8 mouse cellular contexts compared by ENCODE assay signal in the genomic region with DNA sequence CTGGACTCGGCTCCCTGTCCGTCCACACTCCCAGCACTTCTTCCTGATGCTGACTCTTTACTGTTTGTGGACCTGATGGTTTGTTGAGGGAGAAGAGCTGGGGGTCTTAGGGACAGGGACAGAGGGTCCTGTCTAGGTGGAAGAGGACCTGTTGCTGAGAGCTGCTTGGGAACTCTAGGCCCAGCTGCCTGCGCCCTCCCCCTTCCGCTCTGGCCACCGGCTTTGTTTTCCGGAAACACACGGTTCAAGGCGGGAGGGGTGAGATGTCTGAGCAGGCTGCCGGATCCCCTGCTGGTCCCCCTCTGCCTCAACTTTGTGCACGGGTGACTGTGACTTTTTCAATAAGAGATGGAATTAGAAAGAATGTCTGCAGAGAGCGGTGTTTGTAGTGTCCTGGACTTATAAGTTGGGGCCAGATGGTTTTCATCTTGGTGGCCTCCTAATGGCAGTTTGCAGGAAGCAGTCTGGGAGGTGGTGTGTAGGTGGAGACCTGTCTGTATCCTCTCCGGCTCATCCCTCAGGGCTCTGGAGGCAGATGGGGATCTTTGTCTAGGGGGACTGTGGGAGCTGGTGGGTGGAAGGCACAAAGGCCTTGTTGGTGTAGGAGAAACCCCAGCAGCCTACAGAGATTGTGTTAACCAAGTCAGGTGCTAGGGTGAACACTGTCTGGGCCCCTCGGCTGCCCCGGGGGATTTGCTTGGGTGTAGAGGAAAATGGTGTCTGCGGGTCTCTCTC. TPM values are rescaled to one million over a fixed set of nuclear protein-coding genes. Genes with fewer than 3 reads are reported as not detected.
DNase-seq lines count a peak whose midpoint lies in the region; ATAC-seq and TF ChIP-seq lines count a peak whose summit lies in the region.

No protein-coding gene starts in this region.

- TF ChIP-seq CTCF in bone marrow, adult 2 months (IDR thresholded peaks at IDR 0.05; ENCODE audit: control insufficient read depth, insufficient read depth, low read length): no peak

- ATAC-seq in erythroblast, adult 5-6 weeks (replicated peaks; ENCODE audit: low FRiP score, poor library complexity, severe bottlenecking): no peak
- no peak for ATAC-seq in forebrain, embryonic 14.5 days
- no peak for ATAC-seq in hindbrain, embryonic 12.5 days (ENCODE audit: low FRiP score)
- ATAC-seq in limb, embryonic 11.5 days (ENCODE audit: insufficient number of reproducible peaks, low FRiP score, low TSS enrichment, low read depth): no peak

- peaks cover 32% of the 10 kb centered on the region for H3K36me3 ChIP-seq in erythroblast, embryonic 14.5 days (ENCODE audit: control insufficient read depth)
- 0 out of 2 replicates have a peak, but pooled peaks cover 4% of the 10 kb centered on the region for H3K36me3 ChIP-seq in forebrain, embryonic 14.5 days (ENCODE audit: control insufficient read depth, insufficient read depth, low read length)
- no peaks in the 10 kb centered on the region for H3K36me3 ChIP-seq in hindbrain, embryonic 12.5 days
- 0 out of 2 replicates have a peak, but pooled peaks cover under 1% of the 10 kb centered on the region for H3K36me3 ChIP-seq in limb, embryonic 11.5 days (ENCODE audit: control insufficient read depth, insufficient read depth, low read length)
- peaks cover 15% of the 10 kb centered on the region for H3K36me3 ChIP-seq in midbrain, embryonic 10.5 days
- H3K36me3 ChIP-seq in splenic B cell, adult 2 months (ENCODE audit: control insufficient read depth, insufficient read depth, low read length, poor library complexity, severe bottlenecking): no peaks in the 10 kb centered on the region

- peaks cover 77% of the 10 kb centered on the region for H3K4me1 ChIP-seq in erythroblast, embryonic 14.5 days (ENCODE audit: control insufficient read depth)
- H3K4me1 ChIP-seq in bone marrow, adult 2 months (ENCODE audit: control insufficient read depth, insufficient read depth, low read length): peaks cover 5% of the 10 kb centered on the region
- peaks cover 14% of the 10 kb centered on the region for H3K4me1 ChIP-seq in forebrain, embryonic 14.5 days (ENCODE audit: control insufficient read depth, insufficient read depth, low read length)
- peaks cover 39% of the 10 kb centered on the region for H3K4me1 ChIP-seq in hindbrain, embryonic 12.5 days
- peaks cover 24% of the 10 kb centered on the region for H3K4me1 ChIP-seq in limb, embryonic 11.5 days (ENCODE audit: control insufficient read depth, insufficient read depth, low read length)
- peaks cover 68% of the 10 kb centered on the region for H3K4me1 ChIP-seq in midbrain, embryonic 10.5 days

- 3% methylated on average over 15 of the region's 15 CpGs for WGBS in bone marrow, adult 2 months
- WGBS in forebrain, embryonic 14.5 days: 17% methylated on average over 15 of the region's 15 CpGs
- 16% methylated on average over 15 of the region's 15 CpGs for WGBS in hindbrain, embryonic 12.5 days
- 12% methylated on average over 15 of the region's 15 CpGs for WGBS in limb, embryonic 11.5 days
- WGBS in midbrain, embryonic 10.5 days: 22% methylated on average over 15 of the region's 15 CpGs

- peak overlapping the region; percentile 93 for H3K9ac ChIP-seq in forebrain, embryonic 14.5 days (ENCODE audit: low read length)
- peak overlapping the region; percentile 94 for H3K9ac ChIP-seq in hindbrain, embryonic 12.5 days
- peak overlapping the region; percentile 80 for H3K9ac ChIP-seq in limb, embryonic 11.5 days (ENCODE audit: low read length)

- DNase-seq in forebrain, embryonic 14.5 days (ENCODE audit: low spot score): peak; percentile 13
- peak; percentile 78 for DNase-seq in limb, embryonic 11.5 days (ENCODE audit: low spot score)
- peak; percentile 53 for DNase-seq in midbrain, embryonic 10.5 days (ENCODE audit: low spot score)
- peak; percentile 74 for DNase-seq in splenic B cell, adult 2 months (ENCODE audit: low read depth, low spot score)

- H3K9me3 ChIP-seq in erythroblast, embryonic 14.5 days (ENCODE audit: control insufficient read depth, low read length): no peaks in the 10 kb centered on the region
- no peaks in the 10 kb centered on the region for H3K9me3 ChIP-seq in forebrain, embryonic 14.5 days (replicated peaks; ENCODE audit: control insufficient read depth, low read length)
- H3K9me3 ChIP-seq in hindbrain, embryonic 12.5 days (replicated peaks): no peaks in the 10 kb centered on the region
- H3K9me3 ChIP-seq in limb, embryonic 11.5 days (ENCODE audit: control insufficient read depth, low read length): no peaks in the 10 kb centered on the region
- no peaks in the 10 kb centered on the region for H3K9me3 ChIP-seq in midbrain, embryonic 10.5 days (replicated peaks)

- H3K27me3 ChIP-seq in erythroblast, embryonic 14.5 days (ENCODE audit: control insufficient read depth): no peaks in the 10 kb centered on the region
- no peaks in the 10 kb centered on the region for H3K27me3 ChIP-seq in forebrain, embryonic 14.5 days (replicated peaks; ENCODE audit: control insufficient read depth, insufficient read depth, low read length)
- no peaks in the 10 kb centered on the region for H3K27me3 ChIP-seq in hindbrain, embryonic 12.5 days
- H3K27me3 ChIP-seq in limb, embryonic 11.5 days (ENCODE audit: control insufficient read depth, insufficient read depth, low read length): no peaks in the 10 kb centered on the region
- no peaks in the 10 kb centered on the region for H3K27me3 ChIP-seq in midbrain, embryonic 10.5 days (ENCODE audit: low read depth, poor library complexity, severe bottlenecking)
- H3K27me3 ChIP-seq in splenic B cell, adult 2 months (ENCODE audit: control insufficient read depth, insufficient read depth, low read length, poor library complexity, severe bottlenecking): no peaks in the 10 kb centered on the region

- no peak; the same call in 1 of the 2 replicates for TF ChIP-seq POLR2A in bone marrow, adult 2 months (IDR thresholded peaks at IDR 0.05; ENCODE audit: borderline replicate concordance, control insufficient read depth, low read depth, low read length)

- H3K4me3 ChIP-seq in erythroblast, embryonic 14.5 days (replicated peaks): peak overlapping the region; percentile 73
- peak overlapping the region; percentile 84 for H3K4me3 ChIP-seq in bone marrow, adult 2 months (replicated peaks; ENCODE audit: control insufficient read depth, low read depth, low read length)
- peak overlapping the region; percentile 90 for H3K4me3 ChIP-seq in forebrain, embryonic 14.5 days (ENCODE audit: low read depth, low read length)
- H3K4me3 ChIP-seq in hindbrain, embryonic 12.5 days: peak overlapping the region; percentile 85
- peak overlapping the region; percentile 87 for H3K4me3 ChIP-seq in limb, embryonic 11.5 days (ENCODE audit: low read depth, low read length)
- H3K4me3 ChIP-seq in midbrain, embryonic 10.5 days: peak overlapping the region; percentile 92

- peak overlapping the region; percentile 91 for H3K27ac ChIP-seq in bone marrow, adult 2 months (ENCODE audit: control insufficient read depth, insufficient read depth, low read depth, low read length, poor library complexity)
- peak overlapping the region; percentile 68 for H3K27ac ChIP-seq in forebrain, embryonic 14.5 days (ENCODE audit: low read depth, low read length)
- peak overlapping the region; percentile 84 for H3K27ac ChIP-seq in hindbrain, embryonic 12.5 days
- peak overlapping the region; percentile 87 for H3K27ac ChIP-seq in limb, embryonic 11.5 days (replicated peaks; ENCODE audit: low read depth, low read length)
- peak overlapping the region; percentile 95 for H3K27ac ChIP-seq in midbrain, embryonic 10.5 days (replicated peaks)

- peak overlapping the region; percentile 99 for H3K4me2 ChIP-seq in forebrain, embryonic 14.5 days (ENCODE audit: low read length)
- H3K4me2 ChIP-seq in hindbrain, embryonic 12.5 days (replicated peaks): peak overlapping the region; percentile 98
- H3K4me2 ChIP-seq in limb, embryonic 11.5 days (ENCODE audit: low read depth, severe bottlenecking): peak overlapping the region; percentile 64

RNA-seq across cellular contexts. Expression of a gene that starts 1.0 kb away (rescaled TPM):
- 33.9 and 36.6 TPM in 2 replicates for polyA plus RNA-seq in erythroblast, embryonic 14.5 days (2012)
- total RNA-seq in erythroblast, adult 5-6 weeks (2015; ENCODE audit: low replicate concordance): 25.5 and 25.6 TPM in 2 replicates
- total RNA-seq in erythroblast, adult 5-6 weeks (2017; ENCODE audit: low replicate concordance): 28.2 and 28.9 TPM in 2 replicates
- polyA plus RNA-seq in bone marrow, adult 2 months (2011; ENCODE audit: insufficient read depth, insufficient read length, low replicate concordance, missing spikeins): 49.9 and 75.2 TPM in 2 replicates
- polyA plus RNA-seq in forebrain, embryonic 14.5 days (2014; fragmentation: Nextera tagmentation; extraction: Ambion mirVana): 35.9 and 49.2 TPM in 2 replicates
- 190 and 192 TPM in 2 replicates for polyA plus RNA-seq in hindbrain, embryonic 12.5 days (2016; fragmentation: Nextera tagmentation; extraction: Ambion mirVana)
- polyA plus RNA-seq in limb, embryonic 11.5 days (2014; fragmentation: Nextera tagmentation; extraction: Ambion mirVana): 126 and 152 TPM in 2 replicates
- 131 and 151 TPM in 2 replicates for polyA plus RNA-seq in midbrain, embryonic 10.5 days (2016; fragmentation: Nextera tagmentation; extraction: Ambion mirVana)

RNA-seq across cellular contexts. Expression of a gene that starts 17.8 kb away (rescaled TPM):
- 0.07 and 0.12 TPM in 2 replicates for polyA plus RNA-seq in erythroblast, embryonic 14.5 days (2012)
- total RNA-seq in erythroblast, adult 5-6 weeks (2015; ENCODE audit: low replicate concordance): 0.21 TPM in 1 of 2 replicates, not detected in the other
- not detected in 2 replicates for total RNA-seq in erythroblast, adult 5-6 weeks (2017; ENCODE audit: low replicate concordance)
- polyA plus RNA-seq in bone marrow, adult 2 months (2011; ENCODE audit: insufficient read depth, insufficient read length, low replicate concordance, missing spikeins): 2.0 and 2.4 TPM in 2 replicates
- 1.1 and 1.6 TPM in 2 replicates for polyA plus RNA-seq in forebrain, embryonic 14.5 days (2014; fragmentation: Nextera tagmentation; extraction: Ambion mirVana)
- polyA plus RNA-seq in hindbrain, embryonic 12.5 days (2016; fragmentation: Nextera tagmentation; extraction: Ambion mirVana): 5.2 and 5.3 TPM in 2 replicates
- polyA plus RNA-seq in limb, embryonic 11.5 days (2014; fragmentation: Nextera tagmentation; extraction: Ambion mirVana): 2.1 and 2.6 TPM in 2 replicates
- 5.6 and 6.4 TPM in 2 replicates for polyA plus RNA-seq in midbrain, embryonic 10.5 days (2016; fragmentation: Nextera tagmentation; extraction: Ambion mirVana)

RNA-seq across cellular contexts. Expression of a gene that starts 20.9 kb away (rescaled TPM):
- 4.1 and 6.2 TPM in 2 replicates for polyA plus RNA-seq in erythroblast, embryonic 14.5 days (2012)
- total RNA-seq in erythroblast, adult 5-6 weeks (2015; ENCODE audit: low replicate concordance): not detected in 2 replicates
- total RNA-seq in erythroblast, adult 5-6 weeks (2017; ENCODE audit: low replicate concordance): 0.94 TPM in 1 of 2 replicates, not detected in the other
- polyA plus RNA-seq in bone marrow, adult 2 months (2011; ENCODE audit: insufficient read depth, insufficient read length, low replicate concordance, missing spikeins): 2.2 and 3.2 TPM in 2 replicates
- polyA plus RNA-seq in forebrain, embryonic 14.5 days (2014; fragmentation: Nextera tagmentation; extraction: Ambion mirVana): 3.6 and 7.4 TPM in 2 replicates
- 4.8 and 5.5 TPM in 2 replicates for polyA plus RNA-seq in hindbrain, embryonic 12.5 days (2016; fragmentation: Nextera tagmentation; extraction: Ambion mirVana)
- 9.7 and 9.8 TPM in 2 replicates for polyA plus RNA-seq in limb, embryonic 11.5 days (2014; fragmentation: Nextera tagmentation; extraction: Ambion mirVana)
- polyA plus RNA-seq in midbrain, embryonic 10.5 days (2016; fragmentation: Nextera tagmentation; extraction: Ambion mirVana): 10.6 and 10.8 TPM in 2 replicates

RNA-seq across cellular contexts. Expression of a gene that starts 21.0 kb away (rescaled TPM):
- polyA plus RNA-seq in erythroblast, embryonic 14.5 days (2012): 6.8 and 7.3 TPM in 2 replicates
- total RNA-seq in erythroblast, adult 5-6 weeks (2015; ENCODE audit: low replicate concordance): 7.3 and 14.0 TPM in 2 replicates
- 2.6 and 3.1 TPM in 2 replicates for total RNA-seq in erythroblast, adult 5-6 weeks (2017; ENCODE audit: low replicate concordance)
- polyA plus RNA-seq in bone marrow, adult 2 months (2011; ENCODE audit: insufficient read depth, insufficient read length, low replicate concordance, missing spikeins): 12.9 and 17.2 TPM in 2 replicates
- 57.7 and 61.9 TPM in 2 replicates for polyA plus RNA-seq in forebrain, embryonic 14.5 days (2014; fragmentation: Nextera tagmentation; extraction: Ambion mirVana)
- 60.3 and 69.4 TPM in 2 replicates for polyA plus RNA-seq in hindbrain, embryonic 12.5 days (2016; fragmentation: Nextera tagmentation; extraction: Ambion mirVana)
- polyA plus RNA-seq in limb, embryonic 11.5 days (2014; fragmentation: Nextera tagmentation; extraction: Ambion mirVana): 68.8 and 73.0 TPM in 2 replicates
- polyA plus RNA-seq in midbrain, embryonic 10.5 days (2016; fragmentation: Nextera tagmentation; extraction: Ambion mirVana): 91.0 and 94.1 TPM in 2 replicates

RNA-seq across cellular contexts. Expression of a gene that starts 33.2 kb away (rescaled TPM):
- 2.6 and 3.2 TPM in 2 replicates for polyA plus RNA-seq in erythroblast, embryonic 14.5 days (2012)
- 5.6 and 6.1 TPM in 2 replicates for total RNA-seq in erythroblast, adult 5-6 weeks (2015; ENCODE audit: low replicate concordance)
- 5.6 and 11.4 TPM in 2 replicates for total RNA-seq in erythroblast, adult 5-6 weeks (2017; ENCODE audit: low replicate concordance)
- 7.0 and 22.1 TPM in 2 replicates for polyA plus RNA-seq in bone marrow, adult 2 months (2011; ENCODE audit: insufficient read depth, insufficient read length, low replicate concordance, missing spikeins)
- polyA plus RNA-seq in forebrain, embryonic 14.5 days (2014; fragmentation: Nextera tagmentation; extraction: Ambion mirVana): 42.6 and 52.2 TPM in 2 replicates
- 87.8 and 96.4 TPM in 2 replicates for polyA plus RNA-seq in hindbrain, embryonic 12.5 days (2016; fragmentation: Nextera tagmentation; extraction: Ambion mirVana)
- polyA plus RNA-seq in limb, embryonic 11.5 days (2014; fragmentation: Nextera tagmentation; extraction: Ambion mirVana): 67.4 and 67.9 TPM in 2 replicates
- polyA plus RNA-seq in midbrain, embryonic 10.5 days (2016; fragmentation: Nextera tagmentation; extraction: Ambion mirVana): 70.3 and 75.2 TPM in 2 replicates

Comparison
In these comparisons a context has a peak if more than half of its experiments do, and no peak if none do; other contexts are left out.
1. DNase-seq: peak in every context shown above with its lines; median percentile 78 in limb, embryonic 11.5 days; 74 in splenic B cell, adult 2 months; 53 in midbrain, embryonic 10.5 days; 13 in forebrain, embryonic 14.5 days.